Mouse (Mus musculus): Measurements from ENCODE around the gene Fgfr2. TPM values are rescaled to one million over a fixed set of nuclear protein-coding genes. Genes with fewer than 3 reads are reported as not detected.

Fgfr2 gene
- polyA plus RNA-seq, 1 experiment: 114 TPM

DNA sequence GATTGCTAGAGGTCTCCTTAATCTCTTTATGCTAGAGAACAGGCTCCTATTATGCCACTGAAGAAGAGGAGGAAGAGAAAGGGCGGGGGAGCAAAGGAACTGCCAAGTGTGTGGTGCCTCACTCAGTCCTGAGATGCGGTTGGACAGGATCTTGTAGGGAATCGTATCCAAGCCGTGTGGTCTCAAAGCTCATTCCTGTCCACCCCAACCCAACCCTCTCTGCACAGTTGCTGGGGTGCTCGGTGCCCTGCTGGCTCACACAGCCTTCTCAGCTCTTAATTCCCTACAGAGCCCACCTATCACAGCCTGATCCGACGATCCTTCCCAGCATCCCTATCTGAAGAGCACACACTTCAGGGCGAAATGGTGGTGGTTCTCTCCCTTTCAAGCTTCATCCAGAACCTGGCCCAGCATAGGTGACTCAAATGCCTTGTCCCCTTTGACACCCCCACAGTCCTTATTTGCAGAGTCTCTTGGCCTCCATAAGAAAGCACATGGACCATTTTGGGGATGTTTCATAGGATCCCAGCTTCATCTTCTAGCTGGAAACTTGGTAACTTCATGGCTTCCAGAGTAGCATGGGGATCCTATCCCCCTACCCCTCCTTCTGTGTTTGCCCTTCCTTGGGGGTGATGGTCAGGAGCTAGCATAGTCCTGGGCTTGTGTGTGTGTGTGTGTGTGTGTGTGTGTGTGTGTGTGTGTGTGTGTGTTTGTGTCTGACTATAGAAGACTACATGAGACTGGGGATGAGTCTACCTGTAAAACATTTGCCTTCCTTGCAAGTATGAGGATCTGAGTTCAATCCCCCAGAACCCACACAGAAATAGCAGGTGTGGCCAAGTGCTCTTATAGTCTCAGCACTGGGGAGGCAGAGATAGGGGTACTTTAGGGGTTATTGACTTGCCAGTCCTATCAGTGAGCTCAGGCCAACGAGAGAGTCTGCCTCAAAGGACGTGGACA, 766.0 kb downstream of the Fgfr2 start:
- no peak for DNase-seq
- WGBS: 79% methylated on average over 10 of the region's 10 CpGs
- TF ChIP-seq POLR2A (IDR thresholded peaks at IDR 0.05; ENCODE audit: borderline replicate concordance, extremely low read depth, low read depth, low read length) (no peak), CTCF (IDR thresholded peaks at IDR 0.05; ENCODE audit: insufficient read depth, low read length) (no peak)
- Histone ChIP-seq H3K4me3 (replicated peaks; ENCODE audit: extremely low read depth, low read depth, low read length) (no peak overlapping the region), H3K4me1 (ENCODE audit: control insufficient read depth, insufficient read depth, low read length) (peaks cover 5% of the 10 kb centered on the region)

- TF ChIP-seq CTCF (IDR thresholded peaks at IDR 0.05; ENCODE audit: insufficient read depth, low read length) (no peak), POLR2A (IDR thresholded peaks at IDR 0.05; ENCODE audit: borderline replicate concordance, extremely low read depth, low read depth, low read length) (no peak)
- peaks cover 5% of the 10 kb centered on the region for H3K4me1 ChIP-seq (ENCODE audit: control insufficient read depth, insufficient read depth, low read length)
- no peak overlapping the region for H3K4me3 ChIP-seq (replicated peaks; ENCODE audit: extremely low read depth, low read depth, low read length)
- DNase-seq: no peak
- 45% methylated on average over 8 of the region's 8 CpGs for WGBS
Observed at GRCm38 (mm10) chr7:132356185-132356584, 767.0 kb downstream of the Fgfr2 start.

- Histone ChIP-seq H3K4me3 (replicated peaks; ENCODE audit: extremely low read depth, low read depth, low read length) (no peak overlapping the region), H3K4me1 (ENCODE audit: control insufficient read depth, insufficient read depth, low read length) (peaks cover 5% of the 10 kb centered on the region)
- WGBS: 68% methylated on average over 6 of the region's 6 CpGs
- DNase-seq: no peak
- TF ChIP-seq POLR2A (IDR thresholded peaks at IDR 0.05; ENCODE audit: borderline replicate concordance, extremely low read depth, low read depth, low read length) (no peak), CTCF (IDR thresholded peaks at IDR 0.05; ENCODE audit: insufficient read depth, low read length) (no peak)
Observed at GRCm38 (mm10) chr7:132355767-132356166, 767.4 kb downstream of the Fgfr2 start.

DNA sequence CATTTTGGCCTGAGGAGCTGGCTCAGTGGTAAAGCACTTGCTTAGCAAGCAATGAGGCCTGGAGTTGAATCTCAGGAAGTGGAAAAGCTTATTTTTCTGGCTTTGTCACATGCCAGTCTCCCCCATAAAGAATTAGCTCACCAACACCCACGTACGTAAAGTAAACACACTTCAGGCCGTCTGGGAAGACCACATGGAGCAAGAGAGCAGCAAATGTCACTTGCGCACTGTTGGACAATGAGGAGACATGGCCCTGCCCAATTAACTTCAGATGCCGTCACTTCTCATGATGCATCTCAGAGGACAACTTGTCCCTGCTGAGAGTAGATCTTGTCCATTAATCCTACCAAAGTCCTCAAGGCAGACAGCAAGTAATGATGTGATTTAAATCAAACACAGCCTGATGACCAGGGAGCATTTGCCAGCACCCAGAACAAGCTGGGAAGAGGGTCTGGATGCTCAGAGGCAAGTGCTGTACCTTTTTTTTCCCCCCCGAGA, 774.0 kb downstream of the Fgfr2 start:
- Histone ChIP-seq H3K4me3 (replicated peaks; ENCODE audit: extremely low read depth, low read depth, low read length) (no peak overlapping the region), H3K4me1 (ENCODE audit: control insufficient read depth, insufficient read depth, low read length) (peaks cover 18% of the 10 kb centered on the region)
- 58% methylated on average over 6 of the region's 6 CpGs for WGBS
- TF ChIP-seq CTCF (IDR thresholded peaks at IDR 0.05; ENCODE audit: insufficient read depth, low read length) (no peak), POLR2A (IDR thresholded peaks at IDR 0.05; ENCODE audit: borderline replicate concordance, extremely low read depth, low read depth, low read length) (no peak)
- DNase-seq: no peak

- Histone ChIP-seq H3K4me3 (replicated peaks; ENCODE audit: extremely low read depth, low read depth, low read length) (no peak overlapping the region), H3K4me1 (ENCODE audit: control insufficient read depth, insufficient read depth, low read length) (peaks cover 18% of the 10 kb centered on the region)
- 48% methylated on average over 9 of the region's 9 CpGs for WGBS
- TF ChIP-seq CTCF (IDR thresholded peaks at IDR 0.05; ENCODE audit: insufficient read depth, low read length) (no peak), POLR2A (IDR thresholded peaks at IDR 0.05; ENCODE audit: borderline replicate concordance, extremely low read depth, low read depth, low read length) (no peak)
- no peak for DNase-seq
Observed at GRCm38 (mm10) chr7:132347273-132348045, 775.7 kb downstream of the Fgfr2 start.

DNA sequence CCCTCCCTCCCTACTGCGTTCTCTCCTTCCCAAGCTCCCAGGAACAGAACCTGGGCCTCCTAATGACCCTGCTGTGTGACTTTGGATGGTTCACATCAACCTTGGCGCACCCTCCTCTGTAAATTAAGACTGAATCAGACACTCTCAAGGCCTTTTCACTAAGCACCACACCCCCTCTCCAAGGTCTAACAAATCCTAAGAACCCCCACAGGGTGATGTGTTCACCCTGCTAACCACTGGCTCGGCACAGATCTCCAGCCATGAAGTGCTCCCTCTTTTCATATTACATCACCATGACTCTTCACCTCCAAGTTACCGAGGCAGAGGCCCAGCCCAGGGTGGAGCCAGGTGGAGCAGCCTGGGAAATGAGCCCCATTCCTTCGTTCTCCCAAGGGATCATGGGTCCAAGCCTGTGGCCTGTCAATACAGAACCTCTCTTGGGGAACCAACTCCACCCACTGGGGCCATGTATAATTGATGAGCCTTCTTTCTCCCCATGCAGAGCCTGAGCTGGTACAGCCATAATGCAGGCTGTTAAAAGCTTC, 777.6 kb downstream of the Fgfr2 start:
- 79% methylated on average over 5 of the region's 5 CpGs for WGBS
- TF ChIP-seq POLR2A (IDR thresholded peaks at IDR 0.05; ENCODE audit: borderline replicate concordance, extremely low read depth, low read depth, low read length): no peak
- TF ChIP-seq CTCF (IDR thresholded peaks at IDR 0.05; ENCODE audit: insufficient read depth, low read length): no peak
- Histone ChIP-seq H3K4me1 (ENCODE audit: control insufficient read depth, insufficient read depth, low read length) (peaks cover 18% of the 10 kb centered on the region), H3K4me3 (replicated peaks; ENCODE audit: extremely low read depth, low read depth, low read length) (no peak overlapping the region)
- no peak for DNase-seq

GRCm38 (mm10) chr7:132344606-132345005, 778.5 kb downstream of the Fgfr2 start:
- H3K4me1 ChIP-seq (ENCODE audit: control insufficient read depth, insufficient read depth, low read length): peaks cover 23% of the 10 kb centered on the region
- TF ChIP-seq CTCF (IDR thresholded peaks at IDR 0.05; ENCODE audit: insufficient read depth, low read length) (no peak), POLR2A (IDR thresholded peaks at IDR 0.05; ENCODE audit: borderline replicate concordance, extremely low read depth, low read depth, low read length) (no peak)
- 23% methylated on average over 4 of the region's 4 CpGs for WGBS
- no peak for DNase-seq
- no peak overlapping the region for H3K4me3 ChIP-seq (replicated peaks; ENCODE audit: extremely low read depth, low read depth, low read length)

DNA sequence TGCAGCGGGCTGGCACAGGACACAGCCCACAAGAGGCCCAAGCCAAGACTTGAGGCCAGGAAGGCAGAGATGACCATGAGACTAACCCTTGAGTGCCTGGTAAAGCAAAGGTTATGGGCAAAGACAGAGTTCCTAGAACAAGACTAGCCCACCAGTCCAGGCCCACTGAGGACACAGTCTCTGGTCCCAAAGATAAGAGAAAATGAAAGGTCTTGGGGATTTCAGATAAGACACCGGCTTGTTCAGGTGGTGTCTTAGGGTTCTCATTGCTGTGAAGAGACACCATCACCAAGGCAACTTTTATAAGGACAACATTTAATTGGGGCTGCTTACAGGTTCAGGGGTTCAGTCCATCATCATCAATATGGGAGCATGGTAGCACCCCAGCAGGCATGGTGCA, 779.2 kb downstream of the Fgfr2 start:
- DNase-seq: no peak
- no peak for TF ChIP-seq POLR2A (IDR thresholded peaks at IDR 0.05; ENCODE audit: borderline replicate concordance, extremely low read depth, low read depth, low read length)
- no peak for TF ChIP-seq CTCF (IDR thresholded peaks at IDR 0.05; ENCODE audit: insufficient read depth, low read length)
- H3K4me1 ChIP-seq (ENCODE audit: control insufficient read depth, insufficient read depth, low read length): peaks cover 24% of the 10 kb centered on the region
- WGBS: 97% methylated on average over 2 of the region's 2 CpGs
- H3K4me3 ChIP-seq (replicated peaks; ENCODE audit: extremely low read depth, low read depth, low read length): no peak overlapping the region

DNA sequence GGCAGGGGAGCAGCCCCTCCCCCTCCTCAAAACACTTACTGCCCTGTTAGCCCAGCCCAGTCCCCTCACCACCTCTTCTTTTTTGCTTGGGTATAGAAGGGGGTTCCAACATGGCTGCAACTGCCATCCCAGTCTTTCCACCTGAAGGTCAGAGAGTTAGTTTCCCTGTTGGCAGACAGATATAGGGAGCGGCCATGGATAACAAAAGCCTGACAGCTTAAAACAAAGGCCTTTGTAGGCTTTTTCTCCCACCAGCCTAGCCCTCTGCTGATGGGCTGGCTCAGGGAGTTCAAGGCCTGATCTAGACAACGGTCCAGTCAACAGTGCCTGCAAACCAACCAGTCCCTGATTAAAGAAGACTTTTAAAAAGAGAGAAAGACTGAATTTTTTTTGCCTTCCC, 780.0 kb downstream of the Fgfr2 start:
- no peak for DNase-seq
- no peak overlapping the region for H3K4me3 ChIP-seq (replicated peaks; ENCODE audit: extremely low read depth, low read depth, low read length)
- peaks cover 28% of the 10 kb centered on the region for H3K4me1 ChIP-seq (ENCODE audit: control insufficient read depth, insufficient read depth, low read length)
- WGBS: 90% methylated on average over 2 of the region's 2 CpGs
- no peak for TF ChIP-seq CTCF (IDR thresholded peaks at IDR 0.05; ENCODE audit: insufficient read depth, low read length)
- no peak for TF ChIP-seq POLR2A (IDR thresholded peaks at IDR 0.05; ENCODE audit: borderline replicate concordance, extremely low read depth, low read depth, low read length)
